Mouse (Mus musculus) spleen, adult 18-20 months (tissue): ENCODE data around the gene Snta1.

Experiments used
- DNase-seq, 2 experiments: peaks; one replicate each; pipeline ENCODE4 v3.0.0; 2022; ENCODE audit warnings: mixed read lengths in 2 of 2

Snta1 gene

GRCm38 (mm10) chr2:154420942-154421731 lies 13.2 kb upstream of the Snta1 start:
- DNase-seq = no peak

- DNase-seq = no peak
Measured at GRCm38 (mm10) chr2:154419631-154420515, 12.0 kb upstream of the Snta1 start.

GRCm38 (mm10) chr2:154418001-154418400 lies 10.1 kb upstream of the Snta1 start:
- no peak for DNase-seq

GRCm38 (mm10) chr2:154417107-154417506 lies 9.2 kb upstream of the Snta1 start:
- DNase-seq = peak; percentile 24 to 72

GRCm38 (mm10) chr2:154412018-154412666 lies 4.2 kb upstream of the Snta1 start:
- no peak for DNase-seq

- no peak for DNase-seq
Measured at GRCm38 (mm10) chr2:154410355-154410754, 2.5 kb upstream of the Snta1 start.

- DNase-seq = no peak
Measured at GRCm38 (mm10) chr2:154407063-154407642, 746 bp downstream of the Snta1 start.

- DNase-seq = no peak
Measured at GRCm38 (mm10) chr2:154405447-154405994, 2.4 kb downstream of the Snta1 start.

- no peak for DNase-seq
Measured at GRCm38 (mm10) chr2:154402811-154403210, 5.1 kb downstream of the Snta1 start.

GRCm38 (mm10) chr2:154401976-154402375 lies 5.9 kb downstream of the Snta1 start:
- no peak for DNase-seq

GRCm38 (mm10) chr2:154399325-154399724 lies 8.6 kb downstream of the Snta1 start:
- no peak for DNase-seq

GRCm38 (mm10) chr2:154398267-154398666 lies 9.6 kb downstream of the Snta1 start:
- no peak for DNase-seq

GRCm38 (mm10) chr2:154396529-154396928 lies 11.4 kb downstream of the Snta1 start:
- no peak for DNase-seq

GRCm38 (mm10) chr2:154394602-154395001 lies 13.3 kb downstream of the Snta1 start:
- DNase-seq = no peak

GRCm38 (mm10) chr2:154390180-154390964 lies 17.5 kb downstream of the Snta1 start:
- no peak for DNase-seq

GRCm38 (mm10) chr2:154379103-154379502 lies 28.8 kb downstream of the Snta1 start:
- no peak for DNase-seq

GRCm38 (mm10) chr2:154374807-154375601 lies 32.9 kb downstream of the Snta1 start:
- DNase-seq = no peak

GRCm38 (mm10) chr2:154373961-154374632 lies 33.8 kb downstream of the Snta1 start:
- DNase-seq = peak; percentile 28 to 69

GRCm38 (mm10) chr2:154372842-154373500 lies 34.9 kb downstream of the Snta1 start, which contains the start of gene Cdk5rap1:
Gene Cdk5rap1 (minus strand): TSS chr2:154373010.
- DNase-seq = no peak
